Mouse (Mus musculus) granulocyte monocyte progenitor cell, adult 5-6 weeks (primary cell): ENCODE measurements at regions not wholly inside any gene's neighbourhood (a gene's known extent, or its start where the extent isn't known, plus 50 kb on each side); places are given as distances from the start of the nearest gene placed in this dataset.

ENCODE experiments used
- ATAC-seq: replicated peaks from 2 replicates; pipeline ENCODE4 v1.8.0; 2016; ENCODE audit warnings: mild to moderate bottlenecking, moderate TSS enrichment, inconsistent platforms; ENCODE audit not compliant: poor library complexity, severe bottlenecking

DNA sequence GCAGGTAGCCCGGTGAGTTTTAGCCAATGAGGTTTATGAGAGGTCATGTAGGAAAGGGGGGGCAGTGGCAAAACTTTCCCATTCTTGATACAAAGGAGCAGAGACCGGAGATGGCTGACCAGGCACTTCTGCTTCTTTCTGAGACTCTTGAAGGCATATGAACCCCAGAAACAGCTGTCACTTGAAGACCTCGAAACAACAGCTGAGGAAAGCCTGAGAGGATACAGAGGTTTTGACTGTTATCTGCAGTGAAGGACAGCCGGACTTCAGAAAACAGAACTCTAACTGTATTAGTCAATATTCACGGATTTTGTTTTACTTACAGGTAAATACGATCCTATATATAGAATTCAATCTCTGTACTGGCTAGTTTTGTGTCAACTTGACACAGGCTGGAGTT lies 50.0 kb upstream of the Tiparp start:
- no peak for ATAC-seq

DNA sequence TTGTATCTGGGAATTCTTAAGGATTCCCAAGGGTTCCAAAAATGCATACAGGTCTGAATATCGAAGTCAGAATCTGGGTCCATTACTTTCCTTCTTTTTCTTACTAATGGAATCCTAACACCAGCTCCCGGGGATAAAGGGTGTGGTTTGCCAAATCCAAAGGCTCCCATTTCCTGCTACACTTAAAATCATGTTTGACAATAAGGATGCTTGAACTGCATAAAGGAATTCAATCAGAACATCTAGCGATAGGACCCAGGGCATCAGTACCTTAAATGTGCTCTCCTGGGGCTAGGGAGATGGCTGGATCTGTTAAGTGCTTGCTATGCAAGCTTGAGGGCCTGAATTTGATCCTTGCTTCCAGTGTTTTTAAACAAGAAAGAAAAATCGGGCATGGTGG lies 51.1 kb upstream of the Tiparp start:
- ATAC-seq, result no peak

- ATAC-seq, result no peak
Measured at GRCm38 (mm10) chr3:65476091-65476953, 51.9 kb upstream of the Tiparp start.

DNA sequence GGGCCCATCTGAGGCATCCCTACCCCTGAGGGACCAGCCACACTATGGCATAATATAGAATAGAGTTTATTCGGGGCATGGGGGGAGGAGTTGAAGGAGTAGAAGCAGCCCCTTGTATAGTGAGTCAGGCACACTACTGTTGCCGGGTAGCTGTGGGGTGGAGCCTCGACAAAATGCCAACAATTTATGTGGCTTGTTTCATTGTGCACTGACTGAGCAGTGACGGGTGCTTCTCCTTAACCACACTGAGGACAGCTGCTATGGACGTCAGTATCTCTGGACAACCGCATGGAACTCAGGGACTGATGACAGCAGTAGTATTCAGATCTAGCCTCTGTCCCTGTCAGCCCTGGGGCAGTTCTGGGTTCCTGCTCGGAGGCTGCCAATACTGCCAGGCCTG lies 53.6 kb upstream of the Tiparp start:
- no peak for ATAC-seq

GRCm38 (mm10) chr3:65471796-65472195 lies 56.4 kb upstream of the Tiparp start:
- no peak for ATAC-seq

GRCm38 (mm10) chr3:65469207-65469606 lies 59.0 kb upstream of the Tiparp start:
- no peak for ATAC-seq

DNA sequence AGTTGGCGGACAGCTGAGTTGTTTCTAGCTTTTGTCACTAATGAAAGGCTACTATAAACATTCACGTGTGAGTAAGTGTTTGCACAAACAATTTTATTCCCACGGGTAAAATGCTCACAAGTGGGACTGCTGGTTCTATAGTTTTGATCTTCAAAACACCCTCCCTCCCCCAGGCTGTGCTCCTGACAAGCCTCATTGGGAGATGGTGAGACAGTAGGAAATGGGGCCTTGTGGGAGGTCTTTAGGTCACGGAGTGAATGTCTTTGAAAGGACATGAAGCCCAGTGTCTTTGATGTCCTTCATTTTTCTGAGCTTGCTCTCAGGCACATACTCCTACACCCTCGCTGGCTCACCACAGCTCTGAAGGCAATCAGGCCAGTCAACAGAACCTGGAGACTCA lies 63.4 kb upstream of the Tiparp start:
- peak; percentile 37 for ATAC-seq

DNA sequence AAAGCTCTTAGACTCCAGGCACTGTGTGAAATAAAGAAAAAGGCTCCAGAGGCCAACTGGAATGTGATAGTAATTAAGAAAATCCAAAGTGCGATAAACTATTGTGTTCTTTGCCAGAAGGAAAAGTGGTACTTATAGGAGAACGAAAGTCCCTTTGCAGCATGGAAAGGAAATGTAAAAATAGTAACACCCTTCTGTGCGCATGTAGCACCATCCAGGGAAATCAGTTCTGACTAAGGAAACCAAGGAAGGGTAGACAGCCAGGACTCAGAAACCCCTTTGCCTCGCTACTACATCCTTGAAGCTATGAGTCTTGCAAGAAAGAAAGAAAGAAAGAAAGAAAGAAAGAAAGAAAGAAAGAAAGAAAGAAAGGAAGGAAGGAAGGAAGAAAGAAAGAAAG lies 67.3 kb upstream of the Tiparp start:
- ATAC-seq, result no peak

GRCm38 (mm10) chr3:65459702-65460101 lies 67.3 kb upstream of the Ssr3 start:
- no peak for ATAC-seq

GRCm38 (mm10) chr3:65457931-65458330 lies 65.5 kb upstream of the Ssr3 start:
- ATAC-seq, result no peak

DNA sequence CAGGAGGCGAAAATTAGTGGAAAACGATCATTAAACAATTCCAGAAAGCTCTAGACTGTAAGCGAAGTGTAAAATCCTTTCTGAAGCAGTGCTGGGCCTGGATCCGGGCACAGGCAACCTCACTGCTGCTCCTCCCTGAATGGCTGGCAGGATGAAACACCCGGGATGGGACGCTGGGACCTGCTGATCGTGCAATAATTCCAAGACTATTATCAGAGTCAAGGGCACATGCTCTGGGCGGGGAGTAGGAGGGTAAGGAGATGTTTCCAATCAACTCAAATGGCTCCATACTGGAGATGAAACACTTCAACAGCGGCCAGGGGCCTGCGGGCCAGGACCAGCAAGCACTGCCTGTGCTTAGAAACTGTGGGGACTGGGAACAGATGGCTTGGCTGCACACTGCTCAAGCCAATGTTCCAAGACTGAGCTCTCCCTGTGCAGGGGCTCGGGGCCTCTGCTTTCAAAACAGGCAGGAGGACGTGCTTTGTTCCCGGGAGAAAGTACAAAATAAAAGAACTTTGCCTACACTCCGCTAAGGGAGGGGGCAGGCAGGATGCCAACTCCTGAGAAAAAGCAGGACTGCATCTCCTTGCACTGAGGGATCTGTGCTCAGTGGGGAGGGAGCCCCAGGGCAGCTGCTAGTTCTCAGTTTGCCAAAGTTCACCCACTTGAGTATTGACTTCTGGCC lies 63.3 kb upstream of the Ssr3 start:
- no peak for ATAC-seq

DNA sequence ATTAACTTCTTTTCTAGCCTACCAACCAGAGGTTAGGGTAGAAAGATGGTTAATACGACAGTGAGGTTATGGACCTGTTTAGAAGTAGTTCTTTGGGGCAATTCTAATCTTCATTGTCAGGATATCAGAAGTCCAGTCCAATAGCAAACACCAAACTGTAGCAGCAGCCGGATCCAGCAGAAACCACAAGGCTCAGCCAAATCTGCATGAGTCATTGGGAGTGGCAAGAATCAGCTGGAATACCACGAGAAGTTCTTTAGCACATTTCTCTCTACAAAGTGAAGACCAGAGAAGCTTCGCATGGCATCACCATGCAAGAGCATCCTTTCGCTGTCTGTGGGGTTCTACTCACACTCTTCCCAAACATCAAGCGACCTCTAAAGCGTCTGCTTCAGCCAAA lies 61.9 kb upstream of the Ssr3 start:
- ATAC-seq, result no peak

DNA sequence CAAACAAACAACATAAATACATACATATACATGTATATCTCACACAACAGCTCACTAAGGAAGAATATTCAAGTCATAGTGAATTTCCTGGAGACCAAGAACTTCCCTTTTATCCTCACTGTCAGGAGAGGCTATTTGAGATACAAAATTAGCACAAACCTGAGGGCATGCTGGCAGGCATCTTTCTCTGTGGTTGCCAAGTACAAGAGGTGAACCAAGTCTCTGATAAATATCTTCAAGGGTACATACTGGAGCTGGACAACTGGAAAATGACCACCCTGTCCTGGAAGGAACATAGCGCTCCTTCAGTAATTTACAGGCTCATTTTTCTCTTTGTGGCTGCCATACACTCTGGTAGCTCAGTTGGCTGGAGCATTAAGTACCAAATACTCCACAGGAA lies 56.8 kb upstream of the Ssr3 start:
- ATAC-seq, result no peak

DNA sequence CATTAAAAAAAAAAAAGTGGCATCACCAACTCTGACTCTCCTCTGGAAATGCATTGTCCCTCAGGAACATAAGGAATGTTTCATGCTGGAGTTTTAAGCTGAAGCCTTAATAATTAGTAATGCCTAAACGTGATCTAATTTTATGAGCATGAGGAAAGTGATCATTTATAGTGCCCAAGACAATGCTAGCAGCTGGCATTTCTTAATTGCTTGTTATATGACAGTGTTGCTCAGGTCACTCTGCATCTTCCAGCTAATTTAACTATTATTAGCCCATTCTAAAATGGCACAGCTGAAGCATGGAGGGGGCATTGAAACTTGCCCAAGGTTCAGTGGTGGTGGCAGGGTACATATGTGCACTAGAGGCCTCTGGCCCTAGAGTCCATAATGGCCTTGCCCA lies 51.3 kb upstream of the Ssr3 start:
- no peak for ATAC-seq

- no peak for ATAC-seq
Measured at GRCm38 (mm10) chr3:65442946-65443345, 50.5 kb upstream of the Ssr3 start.

- peak; percentile 49; the same call in 1 of the 2 replicates for ATAC-seq
Measured at GRCm38 (mm10) chr3:65442269-65442668, 49.8 kb upstream of the Ssr3 start.
